28 mouse cellular contexts compared by ENCODE assay signal in genomic region chr10:44904520-44904919, GRCm38 (mm10).
"Had no signal": no experiment of that assay in that cellular context is flagged by ENCODE, and none has a peak within 500 bp of the region (broad histone marks: within the 10 kb centered on the region; RNA-seq: fewer than 3 reads in every experiment).

No protein-coding gene starts in this region.

- ATAC-seq: forebrain, embryonic 13.5 days; forebrain, embryonic 14.5 days; forebrain, embryonic 15.5 days; forebrain, embryonic 16.5 days; forebrain, postnatal 0 days had no signal

- H3K4me1 ChIP-seq: embryonic facial prominence, embryonic 12.5 days; embryonic facial prominence, embryonic 15.5 days; forebrain, embryonic 10.5 days; forebrain, embryonic 12.5 days; forebrain, embryonic 13.5 days; forebrain, embryonic 15.5 days had no signal

- H3K27me3 ChIP-seq: embryonic facial prominence, embryonic 12.5 days; embryonic facial prominence, embryonic 13.5 days; embryonic facial prominence, embryonic 15.5 days; forebrain, embryonic 12.5 days; forebrain, embryonic 13.5 days; forebrain, embryonic 15.5 days had no signal

- H3K9ac ChIP-seq: embryonic facial prominence, embryonic 12.5 days; embryonic facial prominence, embryonic 13.5 days; embryonic facial prominence, embryonic 15.5 days; forebrain, embryonic 12.5 days; forebrain, embryonic 13.5 days; forebrain, embryonic 15.5 days; forebrain, postnatal 0 days had no signal

- H3K9me3 ChIP-seq: embryonic facial prominence, embryonic 10.5 days; embryonic facial prominence, embryonic 12.5 days; embryonic facial prominence, embryonic 15.5 days; forebrain, embryonic 10.5 days; forebrain, embryonic 12.5 days; forebrain, embryonic 13.5 days; forebrain, embryonic 15.5 days had no signal

- DNase-seq: cerebellum, adult 8-10 months; cerebellum, adult 9-10 months; cerebellum, adult 9-11 months; cerebellum, postnatal 10 days; cerebellum, postnatal 14 days; cerebellum, postnatal 25 days; cerebellum, postnatal 36 days; embryo, embryonic 11 days; forebrain, postnatal 0 days; gastrocnemius, adult 2 months; gastrocnemius, postnatal 10 days; gastrocnemius, postnatal 14 days; gastrocnemius, postnatal 25 days; gastrocnemius, postnatal 36 days; heart, adult 11 months; heart, adult 18-20 months; heart, adult 2 months had no signal

- H3K27ac ChIP-seq: embryonic facial prominence, embryonic 10.5 days; embryonic facial prominence, embryonic 12.5 days; embryonic facial prominence, embryonic 13.5 days; embryonic facial prominence, embryonic 15.5 days; forebrain, embryonic 10.5 days; forebrain, embryonic 12.5 days; forebrain, embryonic 13.5 days; forebrain, embryonic 15.5 days; gastrocnemius, adult 2 months; heart, adult 2 months had no signal

- H3K4me3 ChIP-seq: embryonic facial prominence, embryonic 10.5 days; embryonic facial prominence, embryonic 12.5 days; embryonic facial prominence, embryonic 13.5 days; embryonic facial prominence, embryonic 15.5 days; erythroblast, embryonic 14.5 days; forebrain, embryonic 10.5 days; forebrain, embryonic 12.5 days; forebrain, embryonic 13.5 days; forebrain, embryonic 15.5 days; gastrocnemius, adult 2 months; heart, adult 2 months had no signal

- H3K4me2 ChIP-seq: embryonic facial prominence, embryonic 12.5 days; embryonic facial prominence, embryonic 13.5 days; embryonic facial prominence, embryonic 15.5 days; forebrain, embryonic 12.5 days; forebrain, embryonic 13.5 days; forebrain, embryonic 15.5 days had no signal

- H3K36me3 ChIP-seq: embryonic facial prominence, embryonic 10.5 days; embryonic facial prominence, embryonic 12.5 days; embryonic facial prominence, embryonic 13.5 days; embryonic facial prominence, embryonic 15.5 days; forebrain, embryonic 10.5 days; forebrain, embryonic 12.5 days; forebrain, embryonic 15.5 days had no signal
